Mouse (Mus musculus) hematopoietic stem cell, adult 5-6 weeks (primary cell): ENCODE measurements around the gene Dach1. TPM values are rescaled to one million over a fixed set of nuclear protein-coding genes. Genes with fewer than 3 reads are reported as not detected.
A peak's percentile ranks its signal among the peaks of the same experiment; 100 is the strongest.

ENCODE experiments used
- ATAC-seq, 2 experiments: fragments of 125-278 bp in 1 of 2; replicated peaks in 1 of 2; 2 replicates each; pipeline ENCODE4 v1.8.0; 2016 to 2017; ENCODE audit warnings: inconsistent platforms in 2 of 2, mild to moderate bottlenecking in 2 of 2, moderate number of reproducible peaks in 2 of 2, low read depth in 1 of 2, moderate TSS enrichment in 1 of 2; ENCODE audit not compliant: low FRiP score in 2 of 2, poor library complexity in 2 of 2, severe bottlenecking in 2 of 2, insufficient read depth in 1 of 2, low TSS enrichment in 1 of 2
- total RNA-seq: library from RNA; stranded (forward); fragments of 172-1452, 232-1000 nt; gene quantifications from 2 replicates; pipeline ENCODE4 v1.2.3, GENCODE M21; 2017

Gene Dach1
- total RNA-seq, 1 experiment from 2014 or later, result 24.7 TPM

DNA sequence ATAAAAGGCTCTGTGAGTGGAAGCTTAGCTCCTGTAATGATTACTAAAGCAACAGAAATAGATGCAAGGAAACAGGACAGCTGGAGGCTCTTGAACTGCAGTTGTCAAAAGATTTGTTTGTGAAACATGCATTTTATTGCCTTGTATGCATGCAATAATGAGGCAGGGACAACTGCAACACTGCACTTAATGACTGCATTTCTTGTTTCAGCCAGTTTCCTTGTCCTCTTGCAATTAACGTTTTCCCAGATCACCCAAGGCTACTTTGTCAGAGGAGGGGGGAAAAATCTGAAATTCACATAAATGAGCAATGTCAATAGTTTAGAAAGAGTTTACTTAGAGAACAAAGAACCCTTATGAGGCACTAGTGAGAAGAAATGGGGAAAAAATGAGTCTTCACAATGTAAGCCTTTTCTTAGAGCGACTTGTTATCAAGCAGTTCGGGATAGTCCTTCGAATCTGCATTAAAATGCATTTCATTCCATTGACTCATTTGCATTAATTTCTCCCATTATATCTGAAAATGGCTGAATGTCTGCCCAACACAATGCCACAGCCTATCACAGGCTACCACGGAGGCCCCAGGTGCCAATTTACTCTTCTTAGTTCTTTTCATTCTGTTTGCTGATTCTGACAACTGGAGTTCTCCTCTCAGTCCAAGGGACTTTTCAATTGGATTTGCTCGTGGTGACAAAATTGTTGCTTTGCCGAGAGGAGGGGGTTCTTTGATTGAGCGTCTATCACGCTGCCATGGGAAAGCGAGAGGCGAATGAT lies 96.7 kb downstream of the Dach1 start:
- no peak for ATAC-seq

DNA sequence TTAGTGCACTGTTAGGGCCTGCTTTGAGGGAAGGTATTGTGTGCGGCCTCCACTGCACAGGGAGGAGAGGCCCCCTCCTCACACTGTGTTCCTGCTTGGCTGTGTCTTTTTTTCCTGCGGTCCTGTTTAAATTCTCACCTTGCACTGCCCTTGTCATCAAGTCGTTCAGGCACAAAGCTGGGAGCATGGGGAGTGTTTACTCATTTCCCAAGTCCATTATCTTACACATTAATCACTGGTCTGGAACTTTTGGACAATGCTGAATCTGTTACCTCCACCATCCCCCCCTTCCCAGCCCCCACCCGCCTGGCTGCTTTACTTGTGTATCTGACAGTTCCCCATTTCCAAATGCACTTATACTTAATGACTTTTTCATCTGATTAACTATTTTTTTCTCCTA lies 97.7 kb downstream of the Dach1 start:
- no peak for ATAC-seq

DNA sequence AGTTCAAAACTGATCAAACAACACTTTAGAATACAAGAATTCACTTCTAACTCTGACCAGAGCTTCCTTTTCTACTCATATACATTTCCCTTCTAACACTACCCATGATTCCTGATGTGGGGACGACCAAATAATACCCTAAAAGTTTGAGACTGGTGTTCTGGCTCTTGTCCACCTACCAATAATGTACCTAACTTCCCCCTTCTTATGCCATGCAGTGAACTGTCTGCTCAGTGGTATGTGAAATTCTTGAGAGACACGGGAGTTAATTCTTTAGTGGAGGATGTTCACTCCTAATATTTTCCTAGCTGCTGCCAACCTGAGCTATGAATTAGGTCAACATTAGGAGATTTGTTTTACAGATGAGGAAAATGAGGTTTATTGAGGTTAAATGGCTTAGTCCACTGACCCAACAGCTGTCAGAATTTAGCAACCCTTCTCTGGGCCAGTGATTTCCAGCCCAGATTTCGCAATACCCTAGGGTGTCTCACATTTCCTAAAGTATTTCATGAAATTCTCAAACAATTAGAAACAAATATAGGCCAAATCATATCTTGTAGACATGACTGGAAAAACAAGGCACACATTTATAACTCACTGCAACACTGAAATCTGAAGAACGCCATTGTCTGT lies 102.2 kb downstream of the Dach1 start:
- peak; percentile 49 to 58; a peak in 2 of 4 replicates for ATAC-seq

DNA sequence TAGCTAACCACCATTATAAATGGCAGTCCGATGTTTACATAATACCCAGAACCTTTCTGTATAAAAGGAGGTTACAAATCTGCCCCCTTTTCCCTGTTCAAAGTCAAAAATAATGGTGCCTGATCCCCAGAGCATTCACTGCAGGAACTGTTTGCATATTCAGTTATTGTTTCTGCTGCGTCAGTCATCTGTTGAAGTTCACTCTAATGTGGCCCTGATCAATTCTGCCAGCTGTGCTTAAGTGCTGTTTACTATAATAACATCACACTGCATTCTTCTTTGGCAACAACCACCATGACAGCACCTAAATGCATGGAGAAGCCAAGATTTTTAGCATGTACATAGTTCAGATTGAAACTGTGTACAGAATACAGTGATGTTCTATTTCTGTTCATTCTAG lies 105.4 kb downstream of the Dach1 start:
- no peak for ATAC-seq

DNA sequence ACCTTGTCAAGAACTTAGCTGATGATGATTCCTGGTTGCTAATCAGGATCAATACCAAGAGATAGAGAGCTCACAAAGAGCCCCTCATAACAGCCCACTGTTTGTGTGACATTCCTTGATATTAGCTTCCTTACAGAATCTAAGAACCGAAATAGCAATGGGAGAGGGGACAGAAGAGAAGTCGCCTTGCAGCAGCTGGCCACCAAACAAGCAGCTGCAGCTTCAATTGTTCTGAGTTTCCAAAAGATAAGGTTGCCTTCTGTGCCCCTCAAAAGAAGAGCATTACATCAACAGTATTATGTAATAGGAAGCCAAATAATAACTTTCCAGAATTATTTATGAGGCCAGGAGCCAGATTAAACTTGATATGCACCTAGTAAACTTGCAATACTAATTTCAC lies 120.2 kb downstream of the Dach1 start:
- no peak for ATAC-seq

DNA sequence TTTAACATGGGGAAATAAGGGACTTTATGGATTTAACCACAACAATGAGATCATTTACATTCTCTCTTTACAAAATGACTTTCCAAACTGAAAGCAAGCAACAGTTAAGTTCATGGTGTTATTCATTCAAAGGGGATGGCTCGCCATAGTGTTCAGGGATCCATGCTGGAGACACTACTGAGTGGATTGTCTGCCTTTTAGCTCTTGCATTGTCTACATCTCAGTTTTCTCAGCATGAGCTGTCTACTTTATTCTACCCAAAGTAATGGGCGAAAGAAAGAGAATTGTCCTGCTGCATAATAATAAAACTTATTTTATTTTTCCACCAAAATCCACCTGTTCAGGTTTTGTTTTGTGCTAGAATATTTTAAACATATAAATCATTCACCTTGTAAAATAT lies 121.2 kb downstream of the Dach1 start:
- ATAC-seq, result no peak

DNA sequence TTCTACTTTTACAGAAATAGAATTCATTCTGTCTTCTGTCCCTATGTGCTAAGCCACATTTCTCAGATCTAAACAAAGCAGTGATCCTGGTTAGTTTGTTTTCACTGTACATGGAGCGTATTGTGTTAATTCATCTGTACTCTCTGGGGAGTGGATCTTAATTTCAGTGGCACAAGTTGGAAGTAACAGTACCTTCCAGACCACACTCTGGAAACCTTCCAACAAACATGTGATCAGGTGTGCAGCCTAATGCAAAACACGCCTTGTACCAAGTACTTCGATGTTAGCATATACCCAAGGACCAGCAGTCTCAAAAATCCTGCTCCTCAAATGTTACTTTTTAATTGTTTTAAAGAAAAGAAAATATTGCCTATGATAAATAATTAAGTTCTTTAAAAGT lies 121.9 kb downstream of the Dach1 start:
- ATAC-seq, result no peak

DNA sequence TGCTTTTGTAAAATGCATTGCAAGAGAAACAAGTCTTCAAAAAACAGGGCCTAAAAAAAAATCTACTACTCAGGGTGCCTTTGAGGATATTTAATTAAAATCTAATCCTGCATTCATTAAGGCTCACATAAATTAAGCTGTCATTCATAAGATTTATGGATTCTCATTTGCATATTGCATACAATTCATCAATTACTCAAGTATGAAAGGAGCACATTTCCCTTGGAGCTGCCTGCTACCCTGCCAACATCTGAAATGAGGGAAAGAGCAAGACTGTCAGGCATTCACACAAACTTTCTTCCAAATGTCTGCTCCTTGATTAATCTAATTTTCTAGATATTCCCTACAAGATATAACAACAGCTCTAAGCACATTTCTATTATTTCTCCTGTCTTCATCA lies 122.6 kb downstream of the Dach1 start:
- no peak for ATAC-seq

DNA sequence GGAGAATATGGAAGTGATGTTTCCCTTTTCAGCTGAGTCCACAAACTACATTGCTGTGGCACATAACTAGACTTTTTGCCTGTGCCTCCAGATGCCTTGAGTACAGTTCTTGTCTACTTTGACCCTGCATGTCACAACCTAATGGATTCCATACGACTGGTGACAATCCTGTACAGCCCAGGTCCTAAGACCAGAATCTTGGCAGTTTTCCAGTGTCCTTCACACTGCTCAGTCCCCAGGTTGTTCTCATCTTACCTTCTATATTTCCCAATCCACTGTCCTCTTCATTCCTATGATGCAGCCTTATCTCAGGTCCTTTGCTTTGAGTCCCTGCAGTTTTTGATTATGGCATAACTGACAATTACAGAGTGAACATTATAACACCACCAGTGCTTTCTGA lies 131.0 kb downstream of the Dach1 start:
- ATAC-seq, result no peak

DNA sequence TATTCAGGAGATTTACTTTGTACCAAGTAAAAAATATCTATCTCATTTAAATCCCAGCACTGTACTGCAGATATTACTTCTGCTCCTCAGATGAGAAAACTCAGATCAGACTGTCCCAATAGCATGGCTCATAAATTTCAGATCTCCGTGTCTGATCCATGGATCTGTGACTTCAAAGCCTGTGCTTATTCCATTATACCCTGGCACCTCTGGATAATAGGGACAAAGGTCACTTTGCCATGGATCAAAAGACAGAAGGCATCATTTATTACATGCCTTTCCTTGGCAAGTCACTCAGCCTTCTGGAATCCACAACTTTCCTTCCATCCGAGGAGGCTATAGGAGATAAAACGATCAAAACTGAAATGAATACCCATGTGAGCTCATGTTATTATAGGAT lies 132.4 kb downstream of the Dach1 start:
- ATAC-seq, result no peak

DNA sequence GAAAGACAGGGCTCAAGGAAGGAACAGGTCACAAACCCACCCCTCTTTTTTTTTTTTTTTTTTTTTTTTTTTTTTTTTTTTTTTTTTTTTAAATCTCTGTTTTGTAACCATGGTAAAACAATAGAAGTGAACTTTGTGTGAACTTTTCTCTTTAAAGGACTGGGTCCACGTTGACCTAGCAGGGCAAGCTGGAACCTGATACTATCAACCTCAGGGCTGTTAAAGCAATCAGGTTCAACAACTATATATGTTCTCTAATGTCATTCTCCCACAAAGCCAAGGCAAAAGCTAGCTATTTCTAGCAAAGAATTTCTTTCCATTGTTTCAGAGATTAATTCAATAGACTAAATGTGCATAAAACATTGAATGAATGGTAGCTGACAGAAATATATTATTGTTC lies 134.3 kb downstream of the Dach1 start:
- ATAC-seq, result no peak

DNA sequence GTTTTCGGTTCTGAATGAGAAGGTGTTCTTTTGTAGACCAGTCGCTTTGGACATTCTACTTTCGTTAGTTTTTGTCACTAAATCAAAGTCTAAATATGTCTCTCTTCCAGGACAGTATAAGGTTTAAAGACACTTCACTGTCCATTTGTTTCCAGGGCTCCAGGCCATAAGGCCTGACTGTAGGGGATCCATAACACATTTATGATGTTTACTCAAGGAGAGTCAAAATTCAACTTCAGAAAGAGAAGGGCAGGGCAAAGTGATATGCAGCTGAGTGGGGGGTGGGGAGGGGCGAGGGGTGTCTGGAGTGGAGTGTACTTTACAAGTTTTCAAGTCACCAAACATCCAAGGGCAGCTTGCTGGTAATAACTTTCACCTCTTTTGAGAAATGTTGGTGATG lies 146.0 kb downstream of the Dach1 start:
- ATAC-seq, result no peak

DNA sequence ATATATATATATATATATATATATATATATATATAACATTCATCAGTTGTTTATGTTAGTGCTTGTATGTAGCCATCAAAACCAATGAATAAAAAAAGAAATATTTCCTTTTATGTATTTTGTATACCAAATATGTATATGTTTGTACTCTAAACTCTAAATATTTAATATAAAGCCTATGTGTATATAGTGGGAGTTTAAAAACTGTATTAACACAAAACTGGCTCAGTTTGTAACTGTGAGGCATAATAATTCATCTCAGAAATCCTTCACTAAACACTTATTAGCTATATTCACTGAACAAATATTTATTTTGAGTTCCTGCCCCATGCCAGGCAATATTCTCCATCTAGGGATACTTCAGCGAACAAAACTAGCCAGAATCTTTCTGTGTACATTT lies 155.5 kb downstream of the Dach1 start:
- no peak for ATAC-seq

DNA sequence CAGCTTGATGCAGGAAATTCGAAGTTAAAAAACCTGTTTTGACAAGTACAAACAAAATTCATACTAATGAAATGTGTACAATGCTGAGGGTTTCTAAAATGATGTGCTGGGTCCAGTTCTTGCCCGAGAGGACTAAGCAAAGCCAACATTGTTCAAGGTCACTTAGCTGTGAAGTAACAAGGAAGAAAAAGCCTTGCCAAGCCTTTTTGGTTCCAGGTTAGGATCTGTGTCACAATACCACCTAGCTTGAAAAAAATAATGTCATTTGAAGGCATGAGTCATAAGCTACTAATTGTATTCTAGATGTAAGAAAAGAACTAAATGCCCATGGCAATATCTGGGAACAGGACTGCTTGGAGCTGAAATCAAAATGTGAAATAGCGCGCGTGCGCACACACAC lies 161.1 kb downstream of the Dach1 start:
- no peak for ATAC-seq

DNA sequence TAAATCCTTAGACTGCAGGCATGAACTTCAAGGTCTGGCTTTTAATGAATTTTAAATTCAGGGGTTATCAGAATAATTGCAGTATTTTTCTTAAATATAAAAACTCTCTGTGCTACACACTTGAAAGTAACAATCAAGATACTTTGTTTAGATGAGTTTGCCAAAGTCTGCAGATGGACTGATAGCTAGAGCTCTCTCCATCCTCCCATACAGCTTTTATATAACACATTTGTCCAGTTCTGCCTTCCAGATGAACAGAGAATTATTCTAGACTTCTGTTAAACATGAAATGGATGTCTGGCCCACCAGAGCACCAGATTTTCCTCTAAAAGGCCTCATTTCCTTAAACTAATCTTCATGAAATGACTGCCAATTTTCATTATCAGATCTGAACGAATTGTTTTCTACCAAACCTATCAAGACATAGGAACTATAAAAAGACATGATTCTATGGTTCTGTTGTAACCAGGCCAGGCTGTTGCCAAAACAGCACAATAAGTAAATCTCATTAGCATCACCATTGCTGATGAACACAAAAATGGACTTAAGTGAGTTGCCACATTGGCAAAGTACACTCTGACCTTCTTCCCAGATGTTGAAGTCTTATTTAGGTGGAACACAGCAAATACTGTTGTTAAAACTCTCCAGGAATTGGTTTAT lies 167.4 kb downstream of the Dach1 start:
- ATAC-seq, result no peak

DNA sequence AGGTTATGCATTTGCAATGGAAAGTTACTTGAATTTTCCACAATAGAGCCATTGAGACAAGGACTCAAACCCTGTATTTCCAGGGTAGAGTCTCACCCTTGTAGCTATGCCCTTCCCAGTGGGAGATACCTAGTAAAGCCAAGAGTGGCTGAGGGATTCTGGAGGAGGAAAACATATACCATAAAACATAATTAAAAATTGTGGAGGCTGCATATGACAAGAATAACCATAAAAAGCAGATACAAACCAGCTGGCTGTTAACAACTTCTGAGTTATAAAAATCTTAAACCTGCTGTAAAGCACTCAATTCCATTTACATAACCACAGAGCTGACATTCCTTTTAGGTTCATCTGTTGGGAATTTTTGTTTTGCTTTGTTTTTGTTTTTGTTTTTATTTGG lies 171.0 kb downstream of the Dach1 start:
- ATAC-seq, result no peak

DNA sequence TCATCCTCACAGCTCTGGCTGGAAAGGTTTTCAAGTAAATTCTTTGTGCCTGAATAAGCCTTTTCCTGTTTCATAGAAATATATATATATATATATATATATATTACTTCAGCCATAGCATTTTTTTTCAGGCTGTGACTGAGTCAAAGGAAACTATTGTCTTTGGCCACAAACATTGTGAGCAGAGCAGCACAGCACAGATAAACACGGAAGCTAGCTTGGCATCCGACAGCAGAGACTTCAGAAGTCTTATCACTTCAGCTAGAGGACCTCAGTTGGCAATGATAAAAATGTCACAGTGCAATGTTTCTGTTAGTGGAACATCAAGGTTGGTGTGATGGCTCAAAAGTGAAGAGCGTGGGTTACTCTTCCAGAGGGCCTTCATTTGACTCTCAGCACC lies 186.3 kb downstream of the Dach1 start:
- no peak for ATAC-seq

DNA sequence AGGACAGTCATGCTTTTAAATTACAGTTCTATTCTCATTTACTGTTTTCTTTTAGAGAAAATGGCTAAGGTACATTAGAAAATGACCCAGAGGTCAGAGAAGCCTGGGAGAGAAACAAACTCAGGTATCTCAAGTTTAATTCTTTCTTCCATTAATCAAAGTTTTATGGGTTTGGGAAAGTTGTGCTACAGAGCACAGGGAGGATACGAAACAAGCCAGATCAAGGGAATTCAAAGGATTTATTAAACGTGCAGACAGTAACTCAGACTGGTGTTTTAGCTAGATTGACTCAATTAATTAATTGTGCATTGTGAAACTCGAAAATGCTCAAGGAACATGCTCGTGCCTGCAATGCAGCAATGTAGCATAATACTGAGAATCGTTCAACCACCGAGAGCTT lies 186.9 kb downstream of the Dach1 start:
- ATAC-seq, result no peak

DNA sequence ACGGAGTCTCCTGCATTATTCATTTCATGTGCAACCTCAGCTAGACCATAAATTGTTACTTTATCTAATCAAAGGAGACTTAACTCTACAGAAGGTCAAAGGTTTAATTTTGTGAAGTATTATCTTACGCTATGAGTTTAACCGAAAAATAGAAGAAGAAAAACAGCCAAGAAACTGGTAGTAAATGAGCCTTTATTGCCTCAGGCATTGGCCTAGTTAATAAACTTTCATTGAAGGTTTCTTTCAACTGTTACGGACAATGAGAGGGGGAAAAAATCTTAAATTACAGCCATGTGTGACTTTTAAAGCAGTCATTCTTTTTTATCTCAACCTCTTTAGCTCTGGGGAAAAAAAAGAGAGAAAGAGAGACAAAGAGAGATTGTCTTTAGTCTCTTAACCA lies 188.7 kb downstream of the Dach1 start:
- no peak for ATAC-seq
